Mouse (Mus musculus) midbrain, embryonic 15.5 days (tissue): ENCODE measurements around the gene Gm17651. TPM values are rescaled to one million over a fixed set of nuclear protein-coding genes. Genes with fewer than 3 reads are reported as not detected.

Source experiments
- ATAC-seq: fragments of 200-750 bp; cut with Nextera tagmentation; replicated peaks from 2 replicates; pipeline ENCODE4 v1.8.0; 2017; ENCODE audit warnings: moderate TSS enrichment
- H3K27ac ChIP-seq: fragments of 300-500 bp; sonication (generic); 2 replicates; pipeline ENCODE4 v1.5.1; 2015; ENCODE audit warnings: mild to moderate bottlenecking, inconsistent platforms
- H3K27me3 ChIP-seq: fragments of 300-500 bp; sonication (generic); replicated peaks from 2 replicates; pipeline ENCODE4 v1.6.1; 2015; ENCODE audit warnings: inconsistent platforms
- H3K36me3 ChIP-seq: fragments of 300-500 bp; sonication (generic); replicated peaks from 2 replicates; pipeline ENCODE4 v1.6.1; 2015; ENCODE audit warnings: inconsistent platforms
- H3K4me1 ChIP-seq: fragments of 300-500 bp; sonication (generic); 2 replicates; pipeline ENCODE4 v1.6.1; 2015; ENCODE audit warnings: inconsistent platforms
- H3K4me2 ChIP-seq: fragments of 300-500 bp; sonication (generic); 2 replicates; pipeline ENCODE4 v1.6.1; 2015; ENCODE audit warnings: inconsistent platforms, mild to moderate bottlenecking, moderate library complexity
- H3K4me3 ChIP-seq: fragments of 300-500 bp; sonication (generic); 2 replicates; pipeline ENCODE4 v1.5.1; 2015; ENCODE audit warnings: mild to moderate bottlenecking, inconsistent platforms
- H3K9ac ChIP-seq: fragments of 300-500 bp; sonication (generic); 2 replicates; pipeline ENCODE4 v1.6.1; 2015; ENCODE audit warnings: mild to moderate bottlenecking, inconsistent platforms
- H3K9me3 ChIP-seq: fragments of 300-500 bp; sonication (generic); 2 replicates; pipeline ENCODE4 v1.6.1; 2016; ENCODE audit warnings: inconsistent platforms
- WGBS: fragments of 180-500 bp; shearing (Covaris S2); methylation state at CpG from one replicate; pipeline ENCODE4 v1.1.7; 2015; ENCODE audit warnings: mixed read lengths; 5-methylcytosine and 5-hydroxymethylcytosine counted together
- polyA plus RNA-seq: library from polyadenylated mRNA; unstranded; fragments of >200 nt; fragmentation: Nextera tagmentation; extraction: Ambion mirVana; gene quantifications from 2 replicates; pipeline ENCODE4 v1.2.1, GENCODE M21; 2015

The Gm17651 gene
- polyA plus RNA-seq, result not detected in 2 replicates

DNA sequence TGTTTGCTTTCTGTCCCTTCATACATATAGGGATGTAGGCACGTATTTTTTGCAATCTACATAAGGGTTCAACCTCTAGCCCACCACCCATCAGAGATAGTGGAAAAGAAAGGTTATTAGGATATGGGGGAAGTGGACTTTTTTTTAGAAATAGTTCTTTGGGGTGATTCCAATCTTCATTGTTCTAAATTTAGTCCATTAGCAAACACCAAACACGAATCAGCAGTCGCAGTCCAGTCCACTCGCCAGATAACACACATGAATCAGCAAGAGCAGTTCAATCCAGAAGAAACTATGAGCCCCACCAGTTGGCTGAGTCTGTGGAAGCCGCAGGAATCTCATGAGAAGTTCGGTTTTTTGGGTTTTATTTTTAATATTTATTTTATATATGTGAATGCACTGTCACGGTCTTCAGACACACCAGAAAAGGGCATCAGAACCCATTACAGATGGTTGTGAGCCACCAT is at the start of gene Gm17651:
Gm17651 (minus strand) TSS at position 51 of the 467 bp plus-strand sequence.
- Histone ChIP-seq H3K4me3 (no peak within 1 kb of the TSS), H3K9me3 (no peaks in the 10 kb centered on the region), H3K4me2 (no peak within 1 kb of the TSS), H3K27ac (no peak within 1 kb of the TSS), H3K36me3 (peaks cover 4% of the 10 kb centered on the region; the same call in 1 of the 2 replicates), H3K9ac (no peak within 1 kb of the TSS), H3K4me1 (no peaks in the 10 kb centered on the region), H3K27me3 (no peaks in the 10 kb centered on the region)
- ATAC-seq, result no peak
- WGBS, result 93% methylated on average over 7 of the region's 7 CpGs

DNA sequence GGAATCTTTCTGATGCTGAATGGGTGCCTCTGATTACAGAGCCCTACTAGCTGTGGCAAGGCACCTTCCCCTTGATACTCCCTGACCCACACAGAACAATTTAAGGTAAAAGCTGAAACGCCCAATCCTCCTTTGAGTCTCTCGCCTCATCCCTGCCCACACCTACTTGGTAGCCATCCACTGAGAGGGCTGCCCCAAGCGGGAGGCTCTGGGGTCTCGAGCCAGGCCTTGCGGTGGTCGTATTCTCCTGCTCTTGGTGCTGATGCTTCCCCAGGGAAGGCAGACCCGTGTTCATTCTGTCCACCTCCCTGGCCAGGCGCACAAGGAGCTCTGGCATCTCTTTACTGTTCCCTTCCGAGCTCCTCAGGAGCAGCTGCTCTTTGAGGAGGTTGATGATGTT is 44.6 kb upstream of the Gm17651 start:
- Histone ChIP-seq H3K4me1 (no peaks in the 10 kb centered on the region), H3K4me3 (no peak overlapping the region), H3K4me2 (no peak overlapping the region), H3K27me3 (no peaks in the 10 kb centered on the region), H3K36me3 (peaks cover 2% of the 10 kb centered on the region; the same call in 1 of the 2 replicates), H3K27ac (no peak overlapping the region), H3K9ac (no peak overlapping the region), H3K9me3 (peaks cover 3% of the 10 kb centered on the region; the same call in 1 of the 2 replicates)
- no peak for ATAC-seq
- whole genome bisulfite sequencing, result 88% methylated on average over 9 of the region's 9 CpGs

DNA sequence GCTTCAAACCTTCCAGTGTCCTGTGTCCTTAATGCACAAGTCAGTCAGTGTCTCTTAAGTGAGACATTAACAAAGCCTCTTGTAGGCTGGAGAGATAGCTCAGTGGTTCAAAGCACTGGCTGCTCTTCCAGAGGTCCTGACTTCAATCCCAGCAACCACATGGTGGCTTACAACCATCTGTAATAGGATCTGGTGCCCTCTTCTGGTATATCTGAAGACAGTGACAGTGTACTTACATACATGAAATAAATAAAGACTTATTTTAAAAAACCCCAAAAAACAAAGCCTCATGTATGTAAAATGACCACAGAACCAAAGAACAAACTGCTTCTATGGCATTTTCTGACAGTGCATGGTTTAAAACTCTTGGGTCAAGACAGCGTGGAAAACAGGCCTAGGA is 41.4 kb upstream of the Gm17651 start:
- Histone ChIP-seq H3K4me2 (no peak overlapping the region), H3K27me3 (no peaks in the 10 kb centered on the region), H3K36me3 (peaks cover 4% of the 10 kb centered on the region; the same call in 1 of the 2 replicates), H3K9me3 (no peaks in the 10 kb centered on the region), H3K4me1 (no peaks in the 10 kb centered on the region), H3K4me3 (no peak overlapping the region), H3K27ac (no peak overlapping the region), H3K9ac (no peak overlapping the region)
- ATAC-seq, result no peak
- 93% methylated on average over 1 of the region's 1 CpGs for WGBS

DNA sequence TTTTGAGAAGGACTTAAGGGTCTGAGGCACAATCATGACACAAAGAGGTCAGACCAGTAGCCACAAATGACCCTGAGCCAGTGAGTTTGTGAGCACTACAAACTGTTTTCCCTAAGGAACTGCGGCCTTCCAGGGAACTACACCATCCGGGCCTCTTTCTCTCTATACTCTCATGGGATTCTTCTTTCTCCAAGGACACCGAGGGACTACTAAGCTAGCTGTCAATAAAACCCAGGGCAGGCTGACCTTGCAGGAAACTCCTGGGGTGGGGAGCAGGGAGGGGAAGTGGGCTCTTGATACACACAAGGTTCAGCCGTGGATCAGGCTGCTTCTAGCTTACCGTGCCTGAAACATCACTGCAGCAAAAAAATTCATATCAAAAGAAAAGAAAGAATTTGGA is 36.4 kb upstream of the Gm17651 start:
- Histone ChIP-seq H3K36me3 (peaks cover 6% of the 10 kb centered on the region; the same call in 1 of the 2 replicates), H3K27me3 (no peaks in the 10 kb centered on the region), H3K4me2 (no peak overlapping the region), H3K4me1 (no peaks in the 10 kb centered on the region), H3K27ac (no peak overlapping the region), H3K9ac (no peak overlapping the region), H3K9me3 (no peaks in the 10 kb centered on the region), H3K4me3 (no peak overlapping the region)
- WGBS, result 59% methylated on average over 5 of the region's 5 CpGs
- no peak for ATAC-seq

GRCm38 (mm10) chr3:97710134-97710533 is 35.6 kb upstream of the Gm17651 start:
- no peak overlapping the region for H3K4me3 ChIP-seq
- no peaks in the 10 kb centered on the region for H3K27me3 ChIP-seq
- H3K9me3 ChIP-seq, result no peaks in the 10 kb centered on the region
- no peak overlapping the region for H3K4me2 ChIP-seq
- no peak overlapping the region for H3K27ac ChIP-seq
- 93% methylated on average over 11 of the region's 11 CpGs for WGBS
- ATAC-seq, result no peak
- H3K9ac ChIP-seq, result no peak overlapping the region
- H3K36me3 ChIP-seq, result peaks cover 6% of the 10 kb centered on the region; the same call in 1 of the 2 replicates
- H3K4me1 ChIP-seq, result no peaks in the 10 kb centered on the region

- H3K4me1 ChIP-seq, result no peaks in the 10 kb centered on the region
- ATAC-seq, result no peak
- WGBS, result 86% methylated on average over 4 of the region's 4 CpGs
- no peak overlapping the region for H3K27ac ChIP-seq
- H3K27me3 ChIP-seq, result no peaks in the 10 kb centered on the region
- no peaks in the 10 kb centered on the region for H3K9me3 ChIP-seq
- H3K36me3 ChIP-seq, result peaks cover 4% of the 10 kb centered on the region; the same call in 1 of the 2 replicates
- no peak overlapping the region for H3K4me3 ChIP-seq
- H3K9ac ChIP-seq, result no peak overlapping the region
- H3K4me2 ChIP-seq, result no peak overlapping the region
These were observed 32.1 kb upstream of the Gm17651 start for GRCm38 (mm10) chr3:97706561-97706960.

- H3K27ac ChIP-seq, result no peak overlapping the region
- H3K4me2 ChIP-seq, result no peak overlapping the region
- 83% methylated on average over 3 of the region's 3 CpGs for WGBS
- peaks cover 8% of the 10 kb centered on the region; the same call in 1 of the 2 replicates for H3K36me3 ChIP-seq
- ATAC-seq, result no peak
- no peak overlapping the region for H3K4me3 ChIP-seq
- no peaks in the 10 kb centered on the region for H3K9me3 ChIP-seq
- H3K4me1 ChIP-seq, result no peaks in the 10 kb centered on the region
- no peaks in the 10 kb centered on the region for H3K27me3 ChIP-seq
- H3K9ac ChIP-seq, result no peak overlapping the region
These were observed 31.0 kb upstream of the Gm17651 start for GRCm38 (mm10) chr3:97705508-97705907.

DNA sequence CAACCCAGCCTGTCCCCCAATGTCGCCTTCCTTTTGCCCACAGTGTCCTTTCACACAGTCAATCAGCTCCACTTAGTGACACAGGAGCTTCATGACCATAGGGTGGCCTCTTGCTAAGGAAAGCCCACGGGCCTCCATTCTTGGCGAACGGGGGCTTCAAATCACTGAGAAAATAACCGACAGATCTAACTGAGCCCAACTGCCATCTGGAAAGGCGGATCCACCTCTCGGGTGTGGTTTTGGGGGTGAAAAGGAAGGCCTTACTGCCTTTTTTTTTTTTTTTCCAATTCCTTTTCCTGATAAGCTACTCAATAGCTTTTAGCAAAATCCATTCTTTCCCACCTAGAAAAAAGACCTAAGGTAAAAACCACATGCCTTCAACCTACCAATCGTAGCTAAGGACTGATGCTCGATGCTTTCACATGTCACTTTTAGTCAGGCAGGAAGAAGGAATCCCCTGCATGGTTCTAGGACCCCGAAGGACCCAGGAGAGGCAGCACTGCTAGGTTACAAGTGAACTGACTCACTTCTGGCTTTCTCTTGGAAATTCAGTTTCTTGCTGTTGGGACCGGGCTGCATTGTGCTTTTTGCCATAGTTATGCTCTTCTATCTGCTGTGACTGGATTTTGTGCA is 28.1 kb upstream of the Gm17651 start:
- Histone ChIP-seq H3K9ac (no peak overlapping the region), H3K4me1 (no peaks in the 10 kb centered on the region), H3K36me3 (peaks cover 6% of the 10 kb centered on the region; the same call in 1 of the 2 replicates)

GRCm38 (mm10) chr3:97701198-97701597 is 26.7 kb upstream of the Gm17651 start:
- no peak overlapping the region for H3K27ac ChIP-seq
- WGBS, result 62% methylated on average over 3 of the region's 3 CpGs
- no peak overlapping the region for H3K9ac ChIP-seq
- ATAC-seq, result no peak
- no peaks in the 10 kb centered on the region for H3K27me3 ChIP-seq
- H3K4me2 ChIP-seq, result no peak overlapping the region
- H3K36me3 ChIP-seq, result peaks cover 6% of the 10 kb centered on the region; the same call in 1 of the 2 replicates
- no peak overlapping the region for H3K4me3 ChIP-seq
- H3K4me1 ChIP-seq, result no peaks in the 10 kb centered on the region
- no peaks in the 10 kb centered on the region for H3K9me3 ChIP-seq

More for the DNA sequence above, 28.1 kb upstream of the Gm17651 start:
- H3K27ac ChIP-seq, result no peak overlapping the region
- ATAC-seq, result no peak
- no peaks in the 10 kb centered on the region for H3K9me3 ChIP-seq
- WGBS, result 91% methylated on average over 11 of the region's 11 CpGs
- H3K4me3 ChIP-seq, result no peak overlapping the region
- no peak overlapping the region for H3K4me2 ChIP-seq
- no peaks in the 10 kb centered on the region for H3K27me3 ChIP-seq

GRCm38 (mm10) chr3:97699061-97699460 is 24.6 kb upstream of the Gm17651 start:
- ATAC-seq, result no peak
- H3K4me3 ChIP-seq, result no peak overlapping the region
- H3K27me3 ChIP-seq, result no peaks in the 10 kb centered on the region
- no peaks in the 10 kb centered on the region for H3K4me1 ChIP-seq
- no peak overlapping the region for H3K27ac ChIP-seq
- 81% methylated on average over 3 of the region's 3 CpGs for whole genome bisulfite sequencing
- no peaks in the 10 kb centered on the region for H3K9me3 ChIP-seq
- H3K4me2 ChIP-seq, result no peak overlapping the region
- H3K9ac ChIP-seq, result no peak overlapping the region
- H3K36me3 ChIP-seq, result peaks cover 10% of the 10 kb centered on the region; the same call in 1 of the 2 replicates

GRCm38 (mm10) chr3:97697291-97697690 is 22.8 kb upstream of the Gm17651 start:
- H3K4me2 ChIP-seq, result no peak overlapping the region
- ATAC-seq, result no peak
- WGBS, result 83% methylated on average over 9 of the region's 9 CpGs
- no peak overlapping the region for H3K9ac ChIP-seq
- no peaks in the 10 kb centered on the region for H3K9me3 ChIP-seq
- H3K27ac ChIP-seq, result no peak overlapping the region
- no peaks in the 10 kb centered on the region for H3K27me3 ChIP-seq
- no peaks in the 10 kb centered on the region for H3K4me1 ChIP-seq
- no peak overlapping the region for H3K4me3 ChIP-seq
- H3K36me3 ChIP-seq, result peaks cover 12% of the 10 kb centered on the region; the same call in 1 of the 2 replicates

GRCm38 (mm10) chr3:97696866-97697265 is 22.4 kb upstream of the Gm17651 start:
- H3K9me3 ChIP-seq, result no peaks in the 10 kb centered on the region
- WGBS, result 88% methylated on average over 9 of the region's 9 CpGs
- ATAC-seq, result no peak

DNA sequence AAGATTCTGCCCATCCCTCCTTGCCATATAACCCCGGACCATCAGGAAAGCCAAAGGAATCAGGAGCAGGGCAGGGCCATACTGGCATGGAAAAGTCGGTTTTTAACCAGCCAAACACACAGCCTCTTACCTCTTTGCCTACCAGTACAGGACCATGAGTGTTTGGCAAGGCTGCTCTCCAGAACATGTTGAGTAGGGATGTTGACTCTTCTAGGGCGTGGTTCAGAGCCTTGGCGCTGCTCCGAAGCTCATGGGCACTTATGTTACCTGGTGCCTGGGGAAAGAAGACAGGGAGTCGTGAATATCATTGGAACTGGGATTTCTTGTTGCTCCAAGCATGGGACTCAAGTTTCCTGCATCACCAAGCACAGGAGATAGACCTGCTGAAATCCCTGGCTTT is 19.3 kb upstream of the Gm17651 start:
- Histone ChIP-seq H3K4me1 (no peaks in the 10 kb centered on the region), H3K27me3 (no peaks in the 10 kb centered on the region), H3K4me3 (no peak overlapping the region), H3K36me3 (peaks cover 14% of the 10 kb centered on the region; the same call in 1 of the 2 replicates), H3K9me3 (no peaks in the 10 kb centered on the region), H3K4me2 (no peak overlapping the region), H3K27ac (no peak overlapping the region), H3K9ac (no peak overlapping the region)
- no peak for ATAC-seq
- 88% methylated on average over 6 of the region's 6 CpGs for WGBS

More at GRCm38 (mm10) chr3:97696866-97697265, 22.4 kb upstream of the Gm17651 start:
- no peak overlapping the region for H3K9ac ChIP-seq
- no peak overlapping the region for H3K4me3 ChIP-seq
- H3K4me2 ChIP-seq, result no peak overlapping the region
- no peak overlapping the region for H3K27ac ChIP-seq
- no peaks in the 10 kb centered on the region for H3K4me1 ChIP-seq
- peaks cover 12% of the 10 kb centered on the region; the same call in 1 of the 2 replicates for H3K36me3 ChIP-seq
- H3K27me3 ChIP-seq, result no peaks in the 10 kb centered on the region
